Mouse (Mus musculus) heart, postnatal 36 days (tissue): ENCODE data around the gene Skint1. TPM values are rescaled to one million over a fixed set of nuclear protein-coding genes. Genes with fewer than 3 reads are reported as not detected.
"Not testable (repeated sequence)": the region's sequence is repeated elsewhere in the genome, so short reads cannot be mapped to it uniquely, and the experiment has no call there.

Experiments used
- DNase-seq, 2 experiments: peaks; one replicate each; pipeline ENCODE4 v3.0.0; 2021 to 2022
- intact Hi-C: fragments of 180-260 bp; cut with DNase I; formaldehyde crosslinking; loops from one replicate; pipeline ENCODE4 v1.15.1; 2025
- total RNA-seq, 2 experiments: library from RNA; stranded (reverse); gene quantifications; 2 replicates each; pipeline ENCODE4 v1.2.3; 2021

Skint1 gene
- not detected for total RNA-seq

DNA sequence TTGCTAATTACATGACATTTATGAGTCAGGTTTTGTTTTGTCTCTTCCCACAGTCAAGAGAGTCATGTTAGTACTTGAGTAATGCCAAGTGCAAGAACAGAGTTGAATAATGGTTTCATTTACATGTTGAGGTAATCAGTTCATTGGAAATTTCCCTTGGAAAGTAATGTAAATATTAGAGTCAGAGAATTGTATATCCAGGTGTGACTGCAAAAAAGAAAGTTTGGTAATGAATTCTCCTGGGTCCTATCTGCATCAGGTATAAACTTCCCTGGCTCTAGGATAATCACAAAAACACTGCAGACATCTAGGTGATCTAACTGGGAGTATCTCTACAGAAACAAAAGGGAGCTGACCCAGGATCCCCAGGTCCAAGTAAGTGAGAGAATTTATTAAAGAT, at the start of gene Skint1:
Skint1 (plus strand) TSS at position 301 of the 400 bp plus-strand sequence.
- intact Hi-C loops = no loop called here
- DNase-seq = no peak

DNA sequence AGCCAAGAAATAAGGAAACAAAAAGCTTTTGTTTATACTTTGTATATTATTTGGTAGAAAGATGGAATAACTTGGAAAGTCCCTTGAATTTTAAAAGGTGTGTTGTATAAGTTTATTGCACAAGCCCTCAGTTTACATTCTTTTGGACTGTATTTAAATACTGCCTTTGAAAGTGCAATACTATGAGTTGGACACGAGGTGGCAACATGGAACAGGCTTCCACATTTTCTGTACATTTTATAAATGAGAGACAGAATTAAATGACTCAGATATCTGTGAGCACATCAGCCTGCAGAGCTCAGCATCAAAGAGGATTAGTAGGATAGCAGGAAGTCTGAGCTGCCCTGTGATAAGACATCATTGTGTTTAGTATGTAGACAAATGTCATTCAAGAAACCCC, 44.8 kb upstream of the Skint1 start:
- no peak for DNase-seq
- intact Hi-C loops = no loop called here

DNA sequence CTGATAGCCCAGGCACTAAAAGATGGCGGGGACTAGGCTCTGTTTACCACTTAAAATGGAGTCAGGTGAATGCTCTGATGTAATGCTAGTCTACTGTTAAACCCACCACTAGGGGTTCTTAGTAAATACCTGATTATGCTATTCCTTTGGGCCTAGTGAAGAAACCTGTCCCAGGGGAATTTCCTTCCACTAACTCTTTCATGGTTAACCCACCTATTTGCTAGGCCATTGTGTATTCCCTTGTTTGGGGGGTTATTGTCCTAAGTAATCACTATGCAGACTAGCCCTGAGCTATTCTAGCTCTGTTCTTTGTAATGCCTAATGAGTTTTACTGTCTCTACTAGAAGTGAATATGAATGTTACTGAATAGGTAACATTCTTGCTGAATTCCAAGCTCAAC, 42.8 kb upstream of the Skint1 start:
- DNase-seq, intact Hi-C loops: not testable (repeated sequence)

DNA sequence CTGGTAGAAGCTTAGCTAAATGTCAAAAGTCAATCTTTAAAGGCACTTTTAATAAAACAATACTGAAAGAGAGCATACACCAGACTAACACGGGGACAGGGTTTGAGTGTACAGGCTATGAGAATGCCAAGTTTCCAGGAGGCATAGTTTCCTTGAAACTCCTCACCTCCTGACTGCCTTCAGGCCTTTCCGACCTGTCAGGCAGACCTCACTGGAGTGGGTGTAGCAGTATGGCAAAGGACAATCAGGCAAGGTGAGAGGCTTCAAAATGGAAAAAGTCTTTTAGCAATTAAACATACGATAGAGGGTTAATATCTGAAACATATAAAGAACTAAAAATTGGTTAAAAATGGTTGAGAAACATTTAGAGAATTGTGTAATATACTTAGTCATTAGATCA, 42.4 kb upstream of the Skint1 start:
- intact Hi-C loops = no loop called here
- DNase-seq = no peak

DNA sequence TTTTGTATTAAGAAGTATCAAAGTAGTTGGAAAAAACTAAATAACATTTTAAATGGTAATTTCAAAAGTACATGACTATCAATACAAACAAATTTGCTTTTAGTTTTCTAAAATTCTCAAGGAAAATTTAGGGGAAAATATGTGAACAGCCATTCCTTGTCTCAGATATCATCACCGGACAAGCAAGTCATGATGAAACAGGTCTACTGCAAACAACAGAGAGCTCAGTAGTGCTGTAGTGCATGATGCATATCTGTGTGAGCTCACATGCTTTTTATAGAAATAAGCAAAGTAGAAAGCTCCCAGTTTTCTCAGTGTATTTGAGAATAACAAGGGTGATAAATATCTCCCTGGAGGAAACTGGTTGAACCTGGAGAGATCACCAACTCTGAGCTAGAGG, 33.4 kb upstream of the Skint1 start, which contains the start of gene Skint7:
Skint7 (plus strand) TSS at position 301 of the 400 bp plus-strand sequence.
- intact Hi-C loops = no loop called here
- DNase-seq = no peak

DNA sequence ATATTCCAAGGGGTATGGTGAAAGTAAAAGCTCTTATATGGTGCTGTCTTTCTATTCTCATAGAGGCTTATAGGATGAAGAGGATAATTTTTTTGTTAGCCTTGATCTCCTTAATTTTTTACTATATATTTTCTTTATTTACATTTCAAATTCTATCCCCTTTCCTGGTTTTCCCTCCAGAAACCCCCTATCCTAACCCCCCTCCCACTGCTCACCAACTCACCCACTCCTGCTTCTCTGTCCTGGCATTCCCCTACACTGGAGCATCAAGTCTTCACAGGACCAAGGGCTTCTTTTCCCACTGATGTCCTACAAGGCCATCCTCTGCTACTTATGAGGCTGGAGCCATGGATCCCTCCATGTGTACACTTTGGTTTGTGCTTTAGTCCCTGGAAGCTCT, 65.6 kb downstream of the Skint1 start, which contains the start of gene Skint4:
Skint4 (plus strand) TSS at position 301 of the 400 bp plus-strand sequence.
- intact Hi-C loops = loop anchor here (1.0 kb wide), 1 partner anchor 14 kb away; no protein-coding TSS in a partner anchor
- no peak for DNase-seq

Other genes with a start within 250 kb of the Skint1 start
- not detected for gene Slc5a9, start 103.4 kb upstream of the Skint1 start, total RNA-seq
- not detected for gene Skint8, start 86.9 kb upstream of the Skint1 start, total RNA-seq
- gene Skint7, start 33.3 kb upstream of the Skint1 start, total RNA-seq = not detected
- not detected for gene Skint4, start 65.7 kb downstream of the Skint1 start, total RNA-seq
- not detected for gene Skint3, start 226.0 kb downstream of the Skint1 start, total RNA-seq